Mouse (Mus musculus) kidney, postnatal 0 days (tissue): ENCODE results near the gene Stk38. TPM values are rescaled to one million over a fixed set of nuclear protein-coding genes. Genes with fewer than 3 reads are reported as not detected.

Source experiments
- ATAC-seq: fragments of 200-750 bp; cut with Nextera tagmentation; replicated peaks from 2 replicates; pipeline ENCODE4 v1.8.0; 2017; ENCODE audit warnings: low read depth, moderate number of reproducible peaks, moderate TSS enrichment, moderate library complexity; ENCODE audit not compliant: low FRiP score
- DNase-seq: peaks from one replicate; pipeline ENCODE4 v3.0.0-alpha.2; 2016; ENCODE audit warnings: low spot score
- H3K27ac ChIP-seq: fragments of 300-500 bp; sonication (generic); 2 replicates; pipeline ENCODE4 v1.5.1; 2014; ENCODE audit warnings: mild to moderate bottlenecking
- H3K27me3 ChIP-seq: fragments of 300-500 bp; sonication (generic); 2 replicates; pipeline ENCODE4 v1.6.1; 2014; ENCODE audit warnings: low read length, mixed read lengths; ENCODE audit not compliant: insufficient read depth
- H3K36me3 ChIP-seq: fragments of 300-500 bp; sonication (generic); 2 replicates; pipeline ENCODE4 v1.6.1; 2014; ENCODE audit warnings: low read length, mixed read lengths; ENCODE audit not compliant: insufficient read depth
- H3K4me1 ChIP-seq: fragments of 300-500 bp; sonication (generic); replicated peaks from 2 replicates; pipeline ENCODE4 v1.6.1; 2014; ENCODE audit warnings: antibody characterized with exemption, low read length, mixed read lengths; ENCODE audit not compliant: insufficient read depth
- H3K4me2 ChIP-seq: fragments of 300-500 bp; sonication (generic); 2 replicates; pipeline ENCODE4 v1.6.1; 2014; ENCODE audit warnings: mild to moderate bottlenecking, low read length, moderate library complexity, mixed read lengths
- H3K4me3 ChIP-seq: fragments of 300-500 bp; sonication (generic); replicated peaks from 2 replicates; pipeline ENCODE4 v1.5.1; 2014; ENCODE audit warnings: low read depth, low read length
- H3K9ac ChIP-seq: fragments of 300-500 bp; sonication (generic); 2 replicates; pipeline ENCODE4 v1.6.1; 2014; ENCODE audit warnings: low read depth, low read length
- H3K9me3 ChIP-seq: fragments of 300-500 bp; sonication (generic); replicated peaks from 2 replicates; pipeline ENCODE4 v1.6.1; 2016; ENCODE audit warnings: low read length, inconsistent platforms, mixed read lengths
- CTCF ChIP-seq: IDR thresholded peaks from 2 replicates; pipeline ENCODE4 v1.5.1; 2016; ENCODE audit warnings: antibody characterized with exemption, low read depth, mild to moderate bottlenecking, moderate library complexity
- WGBS: fragments of 180-500 bp; shearing (Covaris S2); extraction: QIAGEN DNeasy Blood & Tissue Kit; methylation state at CpG from one replicate; pipeline ENCODE4 v1.1.7; 2014; 5-methylcytosine and 5-hydroxymethylcytosine counted together
- polyA plus RNA-seq: library from polyadenylated mRNA; unstranded; fragments of >200 nt; fragmentation: Nextera tagmentation; extraction: Ambion mirVana; gene quantifications from 2 replicates; pipeline ENCODE4 v1.2.1, GENCODE M21; 2015

The Stk38 gene
- polyA plus RNA-seq, 1 experiment from 2014 or later, result 58.8 TPM

GRCm38 (mm10) chr17:29047697-29048514, 40.1 kb upstream of the Stk38 start:
- H3K27me3 ChIP-seq, result no peaks in the 10 kb centered on the region
- no peaks in the 10 kb centered on the region for H3K9me3 ChIP-seq
- H3K4me1 ChIP-seq, result peaks cover 5% of the 10 kb centered on the region; the same call in 1 of the 2 replicates
- DNase-seq (no peak), ATAC-seq (no peak)
- H3K36me3 ChIP-seq, result peaks cover 29% of the 10 kb centered on the region
- H3K9ac ChIP-seq, result no peak overlapping the region
- H3K4me3 ChIP-seq, result no peak overlapping the region
- TF ChIP-seq CTCF, result 0 out of 2 replicates have a peak, but pooled peaks have one; percentile 23
- H3K4me2 ChIP-seq, result no peak overlapping the region
- no peak overlapping the region for H3K27ac ChIP-seq
- 64% methylated on average over 3 of the region's 3 CpGs for WGBS

- Histone ChIP-seq H3K4me3 (no peak overlapping the region), H3K27ac (0 out of 2 replicates have a peak overlapping the region, but pooled peaks have one; percentile 25), H3K9ac (no peak overlapping the region), H3K4me2 (no peak overlapping the region), H3K27me3 (no peaks in the 10 kb centered on the region), H3K9me3 (no peaks in the 10 kb centered on the region), H3K4me1 (peaks cover 5% of the 10 kb centered on the region; the same call in 1 of the 2 replicates), H3K36me3 (peaks cover 29% of the 10 kb centered on the region)
- TF ChIP-seq CTCF, result no peak; the same call in 1 of the 2 replicates
- no peak for DNase-seq
- WGBS, result 88% methylated on average over 3 of the region's 3 CpGs
- no peak for ATAC-seq
These were observed 39.1 kb upstream of the Stk38 start for GRCm38 (mm10) chr17:29046863-29047262.

GRCm38 (mm10) chr17:29045741-29046530, 38.1 kb upstream of the Stk38 start:
- DNase-seq, result no peak
- Histone ChIP-seq H3K4me1 (peaks cover 5% of the 10 kb centered on the region; the same call in 1 of the 2 replicates), H3K27me3 (no peaks in the 10 kb centered on the region), H3K36me3 (peaks cover 31% of the 10 kb centered on the region), H3K4me2 (no peak overlapping the region), H3K9ac (no peak overlapping the region), H3K27ac (peak overlapping the region; percentile 65; the same call in 1 of the 2 replicates), H3K4me3 (no peak overlapping the region), H3K9me3 (no peaks in the 10 kb centered on the region)
- no peak for TF ChIP-seq CTCF
- WGBS, result 59% methylated on average over 12 of the region's 12 CpGs
- ATAC-seq, result peak; percentile 58

GRCm38 (mm10) chr17:29044925-29045319, 37.1 kb upstream of the Stk38 start:
- Histone ChIP-seq H3K27ac (peak overlapping the region; percentile 60; the same call in 1 of the 2 replicates), H3K4me1 (no peaks in the 10 kb centered on the region; the same call in 1 of the 2 replicates), H3K4me3 (no peak overlapping the region), H3K27me3 (no peaks in the 10 kb centered on the region), H3K9ac (no peak overlapping the region), H3K9me3 (no peaks in the 10 kb centered on the region), H3K36me3 (peaks cover 39% of the 10 kb centered on the region), H3K4me2 (no peak overlapping the region)
- WGBS, result 51% methylated on average over 1 of the region's 1 CpGs
- DNase-seq (peak; percentile 78), ATAC-seq (0 out of 2 replicates have a peak, but pooled peaks have one; percentile 38)
- TF ChIP-seq CTCF, result peak; percentile 81

GRCm38 (mm10) chr17:29044146-29044924, 36.5 kb upstream of the Stk38 start:
- DNase-seq (no peak), ATAC-seq (no peak)
- WGBS, result 85% methylated on average over 6 of the region's 6 CpGs
- Histone ChIP-seq H3K4me2 (no peak overlapping the region), H3K4me1 (no peaks in the 10 kb centered on the region; the same call in 1 of the 2 replicates), H3K9me3 (no peaks in the 10 kb centered on the region), H3K4me3 (no peak overlapping the region), H3K27ac (peak overlapping the region; percentile 60; the same call in 1 of the 2 replicates), H3K9ac (no peak overlapping the region), H3K36me3 (peaks cover 45% of the 10 kb centered on the region), H3K27me3 (no peaks in the 10 kb centered on the region)
- no peak for TF ChIP-seq CTCF
